Mouse (Mus musculus): ENCODE data around the gene Snf8.

- TF ChIP-seq CTCF (IDR thresholded peaks at IDR 0.05; ENCODE audit: insufficient read depth, low read depth, low read length) (no peak), POLR2A (IDR thresholded peaks at IDR 0.05; ENCODE audit: insufficient read depth, low read depth, low read length) (no peak)
These were observed 3.0 kb upstream of the Snf8 start for GRCm38 (mm10) chr11:96031701-96032100.

Measured in olfactory bulb, adult 2 months (tissue).